Comparison of ENCODE assay signal across 13 mouse cellular contexts in the genomic region with DNA sequence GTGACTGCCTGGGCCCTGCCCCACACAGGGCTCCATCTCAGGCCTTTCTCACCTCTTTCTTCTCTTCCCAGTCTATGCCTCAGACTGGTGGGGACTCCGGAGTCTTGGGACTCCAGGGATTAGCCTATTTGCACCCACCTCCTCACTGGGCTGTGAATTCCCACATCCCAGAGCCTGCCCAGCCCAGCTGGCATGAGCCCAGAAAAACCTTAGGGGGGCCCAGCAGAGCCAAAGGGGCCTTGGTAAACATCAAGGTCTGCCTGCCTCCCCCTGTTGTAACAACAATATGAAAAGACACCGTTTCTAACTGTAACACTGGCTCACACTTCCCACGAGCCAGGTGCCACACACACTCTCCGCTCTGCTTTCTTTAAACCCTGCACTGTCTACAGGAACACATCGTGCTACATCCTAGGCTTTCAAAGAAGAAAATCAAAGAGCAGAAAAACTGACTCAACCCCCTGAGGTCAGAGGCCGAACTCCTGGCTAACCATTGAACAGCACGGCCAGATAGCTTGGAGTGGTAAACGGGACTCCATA. TPM values are rescaled to one million over a fixed set of nuclear protein-coding genes. Genes with fewer than 3 reads are reported as not detected.
DNase-seq lines count a peak whose midpoint lies in the region; ATAC-seq and TF ChIP-seq lines count a peak whose summit lies in the region.
"Had no signal": no experiment of that assay in that cellular context is flagged by ENCODE, and none has a peak within 500 bp of the region (broad histone marks: within the 10 kb centered on the region; RNA-seq: fewer than 3 reads in every experiment).

No protein-coding gene starts in this region.

- peaks cover 40% of the 10 kb centered on the region for H3K4me1 ChIP-seq in heart, embryonic 11.5 days (ENCODE audit: control insufficient read depth, insufficient read depth, low read length)
- H3K4me1 ChIP-seq in liver, embryonic 12.5 days: peaks cover 66% of the 10 kb centered on the region
- H3K4me1 ChIP-seq in liver, postnatal 0 days (ENCODE audit: insufficient read depth): peaks cover 26% of the 10 kb centered on the region

- H3K36me3 ChIP-seq in heart, embryonic 11.5 days (ENCODE audit: control insufficient read depth, insufficient read depth, low read length): no peaks in the 10 kb centered on the region
- H3K36me3 ChIP-seq in liver, embryonic 12.5 days: no peaks in the 10 kb centered on the region
- no peaks in the 10 kb centered on the region for H3K36me3 ChIP-seq in liver, postnatal 0 days (replicated peaks; ENCODE audit: insufficient read depth, low read length)
- H3K36me3 ChIP-seq: midbrain, embryonic 15.5 days; neural tube, embryonic 12.5 days; stomach, embryonic 15.5 days had no signal

- TF ChIP-seq CTCF in liver, postnatal 0 days (IDR thresholded peaks at IDR 0.05; ENCODE audit: low read depth): no peak

- no peak overlapping the region for H3K4me3 ChIP-seq in heart, embryonic 11.5 days (ENCODE audit: low read depth, low read length)
- no peak overlapping the region for H3K4me3 ChIP-seq in liver, embryonic 12.5 days
- H3K4me3 ChIP-seq in liver, postnatal 0 days (ENCODE audit: low read depth, low read length): no peak overlapping the region
- H3K4me3 ChIP-seq: midbrain, embryonic 15.5 days; neural tube, embryonic 12.5 days; stomach, embryonic 15.5 days had no signal

- 48% methylated on average over 8 of the region's 8 CpGs for WGBS in heart, embryonic 11.5 days (ENCODE audit: insufficient replicate concordance)
- WGBS in liver, embryonic 12.5 days (ENCODE audit: insufficient replicate concordance): 67% methylated on average over 8 of the region's 8 CpGs
- WGBS in liver, postnatal 0 days (ENCODE audit: insufficient replicate concordance): 62% methylated on average over 8 of the region's 8 CpGs

- no peaks in the 10 kb centered on the region for H3K9me3 ChIP-seq in heart, embryonic 11.5 days (replicated peaks; ENCODE audit: control insufficient read depth, low read length)
- 0 out of 2 replicates have a peak, but pooled peaks cover 3% of the 10 kb centered on the region for H3K9me3 ChIP-seq in liver, embryonic 12.5 days (replicated peaks)
- no peaks in the 10 kb centered on the region for H3K9me3 ChIP-seq in liver, postnatal 0 days (ENCODE audit: low read length)
- H3K9me3 ChIP-seq: midbrain, embryonic 15.5 days; neural tube, embryonic 12.5 days; stomach, embryonic 15.5 days had no signal

- intact Hi-C loops in left cerebral cortex, postnatal 36 days (cut with DNase I): loop anchor here (5.0 kb wide), 1 partner anchor 57 kb away; no protein-coding TSS in a partner anchor

- no peak for TF ChIP-seq EP300 in liver, postnatal 0 days (IDR thresholded peaks at IDR 0.05; ENCODE audit: low read depth)

- H3K27ac ChIP-seq in heart, embryonic 11.5 days (ENCODE audit: low read depth, low read length): peak overlapping the region; percentile 98
- H3K27ac ChIP-seq in liver, embryonic 12.5 days: peak overlapping the region; percentile 81; the same call in 1 of the 2 replicates
- no peak overlapping the region for H3K27ac ChIP-seq in liver, postnatal 0 days (ENCODE audit: low read depth)
- H3K27ac ChIP-seq: neural tube, embryonic 12.5 days had no signal

- 0 out of 2 replicates have a peak, but pooled peaks cover 2% of the 10 kb centered on the region for H3K27me3 ChIP-seq in heart, embryonic 11.5 days (ENCODE audit: control insufficient read depth, insufficient read depth, low read length)
- H3K27me3 ChIP-seq in liver, embryonic 12.5 days (replicated peaks): no peaks in the 10 kb centered on the region
- H3K27me3 ChIP-seq in liver, postnatal 0 days (ENCODE audit: insufficient read depth, low read length): no peaks in the 10 kb centered on the region
- H3K27me3 ChIP-seq: midbrain, embryonic 15.5 days; neural tube, embryonic 12.5 days; stomach, embryonic 15.5 days had no signal

- H3K4me2 ChIP-seq in heart, embryonic 11.5 days: no peak overlapping the region
- no peak overlapping the region for H3K4me2 ChIP-seq in liver, embryonic 12.5 days
- H3K4me2 ChIP-seq in liver, postnatal 0 days (ENCODE audit: low read depth, low read length): no peak overlapping the region

- no peak for DNase-seq in heart, adult 9 months (ENCODE audit: low spot score in 2 of 2)
- DNase-seq in liver, postnatal 0 days: no peak
- DNase-seq in brain, adult 2 months (ENCODE audit: low read depth, low spot score): peak; percentile 54
- peak; percentile 45 to 49 for DNase-seq in left cerebral cortex, postnatal 36 days (ENCODE audit: low spot score in 2 of 2)
- DNase-seq in urinary bladder, adult 2 months (ENCODE audit: low spot score): no peak
- DNase-seq: cerebellum, postnatal 25 days; heart, postnatal 36 days; layer of hippocampus, adult 9-11 months had no signal

- no peak for ATAC-seq in heart, embryonic 11.5 days (replicated peaks; ENCODE audit: insufficient number of reproducible peaks, low FRiP score, low TSS enrichment)
- no peak for ATAC-seq in liver, embryonic 12.5 days
- no peak for ATAC-seq in liver, postnatal 0 days

- H3K9ac ChIP-seq in heart, embryonic 11.5 days (ENCODE audit: low read depth, low read length): peak overlapping the region; percentile 39; the same call in 1 of the 2 replicates
- no peak overlapping the region for H3K9ac ChIP-seq in liver, embryonic 12.5 days
- H3K9ac ChIP-seq in liver, postnatal 0 days (replicated peaks): no peak overlapping the region
- H3K9ac ChIP-seq: midbrain, embryonic 15.5 days; neural tube, embryonic 12.5 days; stomach, embryonic 15.5 days had no signal

RNA-seq across cellular contexts. Expression of a gene that starts 29.9 kb away (rescaled TPM):
- polyA plus RNA-seq in heart, embryonic 11.5 days (2014; fragmentation: Nextera tagmentation; extraction: Ambion mirVana): 16.0 and 16.7 TPM in 2 replicates
- 9.3 and 9.8 TPM in 2 replicates for polyA plus RNA-seq in liver, embryonic 12.5 days (2016; fragmentation: Nextera tagmentation; extraction: Ambion mirVana)
- 1.7 and 1.9 TPM in 2 replicates for polyA plus RNA-seq in liver, postnatal 0 days (2015; fragmentation: Nextera tagmentation; extraction: Ambion mirVana)
- total RNA-seq in left cerebral cortex, postnatal 36 days (2021): 10 to 100 TPM; 46.4 to 50.2 TPM
- 11.7 and 15.8 TPM in 2 replicates for polyA plus RNA-seq in urinary bladder, adult 2 months (2012; rRNA removed)

Comparison
In these comparisons a context has a peak if more than half of its experiments do, and no peak if none do; other contexts are left out.
1. DNase-seq: peak in brain, adult 2 months (single experiment) and left cerebral cortex, postnatal 36 days (2 of 2); none in heart, adult 9 months (0 of 2), liver, postnatal 0 days (single experiment) and urinary bladder, adult 2 months (single experiment).